Mouse (Mus musculus): ENCODE measurements at regions not wholly inside any gene's neighbourhood (a gene's known extent, or its start where the extent isn't known, plus 50 kb on each side); places are given as distances from the start of the nearest gene placed in this dataset.

DNA sequence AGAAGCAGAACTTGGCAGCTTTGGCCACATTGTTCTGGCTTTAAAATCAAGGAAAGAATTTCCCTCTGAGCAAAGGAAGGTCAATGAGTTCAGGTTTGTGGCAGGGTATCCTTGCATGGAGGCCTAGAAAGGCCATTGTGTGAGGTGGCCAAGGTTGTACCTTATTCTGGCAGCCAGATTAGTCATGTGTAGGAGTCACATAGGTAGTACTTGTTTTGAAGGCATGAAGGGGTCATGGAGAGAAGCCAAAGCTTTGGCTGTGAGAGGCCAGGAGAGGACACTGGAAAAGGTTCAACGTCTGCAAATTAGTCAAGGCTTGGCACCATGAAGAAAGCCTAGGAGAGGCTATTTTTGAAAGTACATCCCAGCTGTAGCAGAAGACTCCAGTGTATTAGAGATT, 3949.5 kb downstream of the 9330182O14Rik start:
- TF ChIP-seq E2F4 (IDR thresholded peaks at IDR 0.05; ENCODE audit: insufficient replicate concordance, low read depth, low read length) (no peak), CTCF (conservative IDR thresholded peaks at IDR 0.05 in 1 of 2, IDR thresholded peaks at IDR 0.05 in 1 of 2; ENCODE audit: low read depth in 2 of 2, low read length in 2 of 2) (no peak), POLR2A (IDR thresholded peaks at IDR 0.05; ENCODE audit: low read depth, low read length) (no peak), BHLHE40 (IDR thresholded peaks at IDR 0.05; ENCODE audit: low read depth, low read length) (no peak), RAD21 (IDR thresholded peaks at IDR 0.05; ENCODE audit: low read depth, low read length) (no peak), ELF1 (IDR thresholded peaks at IDR 0.05; ENCODE audit: low read depth, low read length) (no peak)

All from CH12.LX (cell line).